Mouse (Mus musculus) thymus, adult 2 months (tissue): ENCODE measurements around the gene Aldh6a1. TPM values are rescaled to one million over a fixed set of nuclear protein-coding genes. Genes with fewer than 3 reads are reported as not detected.

Experiments used
- DNase-seq: peaks from one replicate; pipeline ENCODE4 v3.0.0; 2021
- H3K27ac ChIP-seq: fragments of 200-500 bp; 2 replicates; pipeline ENCODE4 v1.5.1; 2012; ENCODE audit warnings: low read length, control low read depth; ENCODE audit not compliant: control insufficient read depth, insufficient read depth
- H3K27me3 ChIP-seq: fragments of 200-500 bp; 2 replicates; pipeline ENCODE4 v1.6.1; 2012; ENCODE audit warnings: mild to moderate bottlenecking, low read length, moderate library complexity, mixed read lengths; ENCODE audit not compliant: control insufficient read depth, insufficient read depth
- H3K36me3 ChIP-seq: fragments of 200-500 bp; 2 replicates; pipeline ENCODE4 v1.6.1; 2012; ENCODE audit warnings: mild to moderate bottlenecking, low read length, moderate library complexity; ENCODE audit not compliant: control insufficient read depth, insufficient read depth
- H3K4me1 ChIP-seq: fragments of 200-500 bp; replicated peaks from 2 replicates; pipeline ENCODE4 v1.6.1; 2012; ENCODE audit warnings: low read length; ENCODE audit not compliant: control insufficient read depth, insufficient read depth
- H3K4me3 ChIP-seq: fragments of 200-500 bp; 2 replicates; pipeline ENCODE4 v1.5.1; 2012; ENCODE audit warnings: mild to moderate bottlenecking, low read length, control low read depth, moderate library complexity; ENCODE audit not compliant: control insufficient read depth, insufficient read depth
- CTCF ChIP-seq: fragments of 200-500 bp; IDR thresholded peaks from 2 replicates; pipeline ENCODE4 v1.5.1; 2012; ENCODE audit warnings: mild to moderate bottlenecking, control low read depth, low read length, moderate library complexity, borderline replicate concordance; ENCODE audit not compliant: control insufficient read depth, poor library complexity, insufficient read depth; ENCODE audit errors: extremely low read depth
- POLR2A ChIP-seq: fragments of 200-500 bp; IDR thresholded peaks from 2 replicates; pipeline ENCODE4 v1.6.1; 2012; ENCODE audit warnings: mild to moderate bottlenecking, low read length, control low read depth, moderate library complexity; ENCODE audit not compliant: control insufficient read depth, poor library complexity, insufficient read depth; ENCODE audit errors: extremely low read depth
- WGBS: fragments of 180-500 bp; shearing (Covaris S2); methylation state at CpG from one replicate; pipeline ENCODE4 v1.1.7; 2018; 5-methylcytosine and 5-hydroxymethylcytosine counted together
- polyA plus RNA-seq: library from polyadenylated mRNA; depleted of rRNA; stranded (reverse); fragments of >200 nt; gene quantifications from 2 replicates; pipeline ENCODE4 v1.2.3, GENCODE M21; 2012

Aldh6a1 gene
- polyA plus RNA-seq, 1 experiment, result 13.2 TPM

- H3K4me3 ChIP-seq, result peak overlapping the region; percentile 53
- TF ChIP-seq POLR2A, result no peak
- no peak for TF ChIP-seq CTCF
- H3K36me3 ChIP-seq, result no peaks in the 10 kb centered on the region
- H3K27me3 ChIP-seq, result no peaks in the 10 kb centered on the region
- peaks cover 9% of the 10 kb centered on the region; the same call in 1 of the 2 replicates for H3K4me1 ChIP-seq
- DNase-seq, result no peak
- WGBS, result under 1% methylated on average over 6 of the region's 6 CpGs
- peak overlapping the region; percentile 15; the same call in 1 of the 2 replicates for H3K27ac ChIP-seq
Observed at GRCm38 (mm10) chr12:84450351-84450717, 470 bp downstream of the Aldh6a1 start.

- H3K27ac ChIP-seq, result no peak overlapping the region
- H3K36me3 ChIP-seq, result no peaks in the 10 kb centered on the region
- peak; percentile 6 for DNase-seq
Observed at GRCm38 (mm10) chr12:84449887-84450286, 917 bp downstream of the Aldh6a1 start.

GRCm38 (mm10) chr12:84448181-84448580 lies 2.6 kb downstream of the Aldh6a1 start:
- H3K4me1 ChIP-seq, result peaks cover 9% of the 10 kb centered on the region; the same call in 1 of the 2 replicates
- 97% methylated on average over 6 of the region's 6 CpGs for WGBS
- no peaks in the 10 kb centered on the region for H3K36me3 ChIP-seq
- no peak overlapping the region for H3K4me3 ChIP-seq
- no peak overlapping the region for H3K27ac ChIP-seq
- H3K27me3 ChIP-seq, result no peaks in the 10 kb centered on the region
- TF ChIP-seq CTCF, result no peak
- no peak for DNase-seq

More at GRCm38 (mm10) chr12:84449887-84450286, 917 bp downstream of the Aldh6a1 start:
- Histone ChIP-seq H3K4me3 (no peak overlapping the region), H3K4me1 (peaks cover 9% of the 10 kb centered on the region; the same call in 1 of the 2 replicates), H3K27me3 (no peaks in the 10 kb centered on the region)
- WGBS, result 65% methylated on average over 10 of the region's 10 CpGs
- no peak for TF ChIP-seq POLR2A
- TF ChIP-seq CTCF, result no peak

GRCm38 (mm10) chr12:84447386-84447785 lies 3.4 kb downstream of the Aldh6a1 start:
- 91% methylated on average over 1 of the region's 1 CpGs for WGBS
- no peak overlapping the region for H3K4me3 ChIP-seq
- DNase-seq, result no peak
- no peaks in the 10 kb centered on the region for H3K36me3 ChIP-seq
- no peak overlapping the region for H3K27ac ChIP-seq
- TF ChIP-seq POLR2A, result no peak
- TF ChIP-seq CTCF, result no peak
- H3K4me1 ChIP-seq, result peaks cover 9% of the 10 kb centered on the region; the same call in 1 of the 2 replicates
- H3K27me3 ChIP-seq, result no peaks in the 10 kb centered on the region

GRCm38 (mm10) chr12:84442526-84442925 lies 8.3 kb downstream of the Aldh6a1 start:
- Histone ChIP-seq H3K27me3 (no peaks in the 10 kb centered on the region), H3K4me1 (no peaks in the 10 kb centered on the region), H3K4me3 (no peak overlapping the region), H3K27ac (no peak overlapping the region), H3K36me3 (no peaks in the 10 kb centered on the region)
- 86% methylated on average over 4 of the region's 4 CpGs for whole genome bisulfite sequencing
- TF ChIP-seq CTCF, result no peak
- no peak for TF ChIP-seq POLR2A
- no peak for DNase-seq

- WGBS, result 73% methylated on average over 2 of the region's 2 CpGs
- no peak for DNase-seq
- Histone ChIP-seq H3K36me3 (no peaks in the 10 kb centered on the region), H3K27ac (no peak overlapping the region), H3K27me3 (no peaks in the 10 kb centered on the region), H3K4me3 (no peak overlapping the region), H3K4me1 (no peaks in the 10 kb centered on the region)
- TF ChIP-seq POLR2A, result no peak
- TF ChIP-seq CTCF, result no peak
Observed at GRCm38 (mm10) chr12:84438697-84439096, 12.1 kb downstream of the Aldh6a1 start.

- Histone ChIP-seq H3K27ac (no peak overlapping the region), H3K4me3 (no peak overlapping the region), H3K36me3 (0 out of 2 replicates have a peak, but pooled peaks cover 3% of the 10 kb centered on the region), H3K27me3 (no peaks in the 10 kb centered on the region), H3K4me1 (no peaks in the 10 kb centered on the region)
- TF ChIP-seq POLR2A (no peak), CTCF (no peak)
- WGBS, result 95% methylated on average over 2 of the region's 2 CpGs
- DNase-seq, result no peak
Observed at GRCm38 (mm10) chr12:84429825-84430224, 21.0 kb downstream of the Aldh6a1 start.
